Mouse (Mus musculus) kidney, adult 2 months (tissue): ENCODE data around the gene Lrfn5.

Experiments used
- CTCF ChIP-seq: fragments of 200-500 bp; conservative IDR thresholded peaks from 2 replicates; pipeline ENCODE4 v1.5.1; 2011; ENCODE audit warnings: low read depth, mild to moderate bottlenecking, control low read depth, low read length, moderate library complexity, mixed read lengths; ENCODE audit not compliant: insufficient read depth, insufficient read length
- POLR2A ChIP-seq: fragments of 200-500 bp; IDR thresholded peaks from one replicate; pipeline ENCODE4 v1.6.1; 2011; ENCODE audit warnings: low read depth, low read length, control low read depth

DNA sequence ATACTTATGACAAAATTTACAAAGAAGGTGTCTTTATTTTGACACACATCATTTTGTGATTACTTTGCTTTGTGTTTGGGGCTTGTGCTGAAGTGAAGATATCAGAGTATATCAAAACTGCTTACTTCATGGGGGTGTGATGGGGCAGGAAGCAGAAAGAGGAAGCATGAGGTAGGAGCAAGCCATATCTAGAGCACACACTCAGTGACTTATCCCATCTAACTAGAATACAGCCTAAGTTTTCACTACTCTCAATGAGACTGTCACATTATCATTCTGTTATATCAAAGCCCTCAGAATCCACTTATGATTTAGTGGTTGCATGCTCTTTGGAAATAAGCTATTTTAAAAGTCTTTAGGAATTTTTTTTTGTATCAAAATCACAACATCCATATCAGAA lies 77.4 kb downstream of the Lrfn5 start:
- no peak for TF ChIP-seq POLR2A
- TF ChIP-seq CTCF = no peak
